Mouse (Mus musculus): ENCODE results near the gene Gp2.

GRCm38 (mm10) chr7:119427180-119427616, 31.9 kb downstream of the Gp2 start:
- TF ChIP-seq POLR2A (IDR thresholded peaks at IDR 0.05; ENCODE audit: low read depth, low read length) (no peak), CTCF (IDR thresholded peaks at IDR 0.05; ENCODE audit: borderline replicate concordance, insufficient read depth, low read length) (no peak)

Measured in embryonic fibroblast, embryonic 13.5 days (primary cell).